Mouse (Mus musculus) lung, adult 18-20 months (tissue): ENCODE measurements at regions not wholly inside any gene's neighbourhood (a gene's known extent, or its start where the extent isn't known, plus 50 kb on each side); places are given as distances from the start of the nearest gene placed in this dataset.
A peak's percentile ranks its signal among the peaks of the same experiment; 100 is the strongest.

Experiments used
- DNase-seq, 2 experiments: peaks; one replicate each; pipeline ENCODE4 v3.0.0; 2022; ENCODE audit warnings: mixed read lengths in 2 of 2

DNA sequence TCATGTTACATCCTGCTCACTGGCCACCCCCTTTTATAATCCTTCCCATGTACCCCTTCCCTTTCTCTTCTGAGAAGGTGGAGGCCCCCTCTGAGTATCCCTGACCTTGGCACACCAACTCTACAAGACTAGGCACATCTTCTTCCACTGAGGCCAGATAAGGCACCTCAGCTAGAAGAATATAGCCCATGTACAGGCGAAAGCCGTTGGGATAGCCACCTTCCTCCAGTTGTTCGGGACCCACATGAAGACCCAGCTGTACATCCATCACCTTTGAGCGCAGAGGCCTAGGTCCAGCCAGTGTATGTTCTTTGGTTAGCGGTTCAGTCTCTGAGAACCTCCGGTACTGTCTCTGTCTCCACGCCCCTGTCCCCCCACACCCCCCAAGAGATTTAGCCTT lies 189.9 kb downstream of the Spry2 start:
- DNase-seq: no peak

DNA sequence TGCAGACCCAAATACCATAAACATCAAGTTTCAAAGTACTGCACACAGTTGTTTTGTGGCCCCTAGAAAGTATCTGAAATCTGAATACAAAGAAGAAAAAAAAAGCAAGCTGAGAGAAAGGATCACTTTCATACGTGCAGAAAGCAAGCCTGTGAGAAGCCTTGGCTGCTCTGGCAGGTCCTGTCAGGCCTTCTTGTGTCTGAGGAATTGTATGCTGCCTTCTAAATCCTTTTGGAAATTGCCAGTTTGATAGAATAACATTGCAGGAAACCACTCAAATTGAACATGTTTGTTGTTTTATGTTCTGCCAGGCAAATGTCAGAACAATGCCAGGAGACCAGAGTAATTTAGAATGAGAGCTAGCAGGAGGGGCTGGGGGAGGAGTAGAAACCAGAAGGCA lies 198.0 kb downstream of the Spry2 start:
- DNase-seq: no peak

DNA sequence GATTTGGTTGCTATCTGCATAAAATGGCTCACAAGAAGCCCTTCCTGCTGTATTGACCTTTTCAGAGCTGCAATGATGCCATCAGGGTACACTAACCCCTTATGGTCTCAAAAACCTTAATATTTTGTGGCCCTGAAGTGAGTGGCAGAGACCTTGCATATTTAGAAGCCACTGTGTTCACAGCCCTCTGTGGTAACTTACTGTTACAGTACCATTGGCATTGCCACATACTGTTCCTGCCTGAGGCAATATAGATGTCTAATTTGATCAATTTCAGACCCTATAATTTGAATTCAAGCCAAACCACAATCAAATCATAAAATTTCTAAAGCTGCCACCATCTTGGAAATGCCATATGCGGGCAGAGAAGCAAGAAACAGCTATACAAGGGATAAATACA lies 198.5 kb downstream of the Spry2 start:
- DNase-seq: no peak

DNA sequence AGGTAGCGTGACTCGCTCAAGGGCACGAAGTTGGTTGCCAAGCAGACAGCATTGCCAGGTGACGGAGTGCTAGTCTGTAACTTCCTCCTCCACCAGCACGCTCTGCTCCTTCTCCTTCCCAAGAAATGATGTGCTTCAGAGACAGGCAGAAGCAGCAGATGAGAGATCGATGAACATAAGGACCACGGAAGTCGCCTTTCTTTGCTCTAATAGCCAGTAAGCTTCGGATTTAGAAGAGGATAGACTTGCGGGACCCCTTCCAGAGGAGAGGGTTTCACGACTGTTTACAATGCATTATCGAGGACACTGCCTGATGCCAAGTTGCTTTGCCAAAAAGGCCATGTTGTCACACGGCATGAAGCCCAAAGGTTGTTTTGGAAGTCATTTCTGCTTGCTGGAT lies 199.2 kb downstream of the Spry2 start:
- no peak for DNase-seq

GRCm38 (mm10) chr14:105694969-105695368 lies 201.7 kb downstream of the Spry2 start:
- no peak for DNase-seq

DNA sequence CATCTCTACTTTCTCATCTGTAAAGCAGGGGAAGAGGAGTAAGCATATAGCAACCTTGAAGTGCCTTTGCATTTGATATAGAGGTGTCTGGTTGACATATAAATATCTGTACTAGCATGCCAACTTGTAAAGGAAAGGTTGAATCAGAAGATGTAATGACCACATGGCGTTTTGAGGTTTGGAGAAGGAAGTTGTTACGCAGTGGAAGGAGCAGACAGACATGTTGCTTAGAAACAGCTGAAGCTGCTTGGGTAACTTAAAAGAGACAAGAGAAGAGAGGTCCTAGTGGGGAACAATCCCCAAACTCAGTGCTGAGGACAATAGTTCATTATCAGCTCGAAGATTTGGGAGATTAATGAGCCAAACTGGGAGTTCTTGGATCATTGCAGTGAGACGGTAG lies 202.9 kb downstream of the Spry2 start:
- no peak for DNase-seq

DNA sequence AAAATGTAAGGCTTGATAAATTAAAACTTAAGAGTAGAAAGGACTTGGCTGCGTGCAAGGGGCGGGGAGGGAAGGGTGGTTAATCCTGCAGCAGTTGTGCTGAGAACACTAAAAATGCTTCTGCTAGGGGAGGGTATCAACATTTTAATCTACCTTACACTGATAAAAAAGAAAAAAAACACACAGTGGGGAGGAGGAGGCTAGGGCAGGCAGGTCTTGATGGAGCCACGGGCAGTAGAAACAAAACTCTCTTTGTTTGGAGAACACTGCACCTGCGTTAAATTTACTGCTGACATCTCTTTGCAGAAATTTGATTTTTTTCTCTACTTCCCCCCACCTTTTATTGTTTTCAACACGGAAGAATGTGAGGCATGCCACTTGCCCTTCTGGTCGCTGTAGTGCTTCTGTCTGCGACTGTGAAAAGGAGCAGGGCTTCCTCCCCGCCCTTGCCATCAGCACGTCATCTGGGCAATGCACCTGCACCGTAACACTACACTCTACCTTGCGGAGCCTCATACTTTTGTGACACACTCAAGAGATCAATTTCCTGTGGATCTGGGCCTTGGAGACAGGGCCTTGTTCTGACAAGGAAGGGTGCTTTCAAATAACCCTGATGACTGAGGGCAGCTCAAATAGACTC lies 211.7 kb downstream of the Spry2 start:
- DNase-seq: peak; percentile 22 to 36

DNA sequence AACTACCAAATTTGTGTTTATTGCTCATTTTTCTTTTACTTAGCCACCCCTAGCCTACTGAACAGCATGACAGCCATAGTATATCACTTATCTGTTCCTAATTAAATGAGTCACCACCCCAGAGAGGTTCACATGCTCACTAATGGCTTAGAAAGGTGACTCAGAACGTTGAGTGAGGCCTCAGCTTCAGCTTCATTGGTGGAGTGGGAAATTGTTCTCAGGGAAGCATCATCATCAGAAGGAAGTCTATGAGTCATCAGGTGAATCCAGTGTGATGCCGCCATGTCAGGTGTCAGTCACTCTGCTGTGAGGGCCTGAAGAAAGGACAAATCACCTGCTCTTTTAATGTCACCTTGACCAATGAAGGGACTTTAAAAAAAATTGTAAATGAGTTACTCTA lies 212.3 kb downstream of the Spry2 start:
- DNase-seq: no peak

DNA sequence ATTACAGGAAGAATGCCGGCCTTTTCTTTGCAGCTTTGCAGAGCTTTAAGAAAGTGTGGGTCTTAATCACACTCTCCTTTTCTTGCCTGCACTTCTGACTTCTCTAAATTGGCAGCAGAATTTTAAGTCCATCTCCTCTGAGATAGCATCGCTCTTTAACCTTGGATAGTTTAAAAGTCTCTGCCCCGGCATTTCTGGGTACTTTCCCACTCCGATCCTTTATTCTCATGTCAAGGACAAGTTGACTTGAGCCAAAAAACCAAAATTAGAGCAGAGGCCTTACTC lies 220.0 kb downstream of the Spry2 start:
- DNase-seq: no peak

DNA sequence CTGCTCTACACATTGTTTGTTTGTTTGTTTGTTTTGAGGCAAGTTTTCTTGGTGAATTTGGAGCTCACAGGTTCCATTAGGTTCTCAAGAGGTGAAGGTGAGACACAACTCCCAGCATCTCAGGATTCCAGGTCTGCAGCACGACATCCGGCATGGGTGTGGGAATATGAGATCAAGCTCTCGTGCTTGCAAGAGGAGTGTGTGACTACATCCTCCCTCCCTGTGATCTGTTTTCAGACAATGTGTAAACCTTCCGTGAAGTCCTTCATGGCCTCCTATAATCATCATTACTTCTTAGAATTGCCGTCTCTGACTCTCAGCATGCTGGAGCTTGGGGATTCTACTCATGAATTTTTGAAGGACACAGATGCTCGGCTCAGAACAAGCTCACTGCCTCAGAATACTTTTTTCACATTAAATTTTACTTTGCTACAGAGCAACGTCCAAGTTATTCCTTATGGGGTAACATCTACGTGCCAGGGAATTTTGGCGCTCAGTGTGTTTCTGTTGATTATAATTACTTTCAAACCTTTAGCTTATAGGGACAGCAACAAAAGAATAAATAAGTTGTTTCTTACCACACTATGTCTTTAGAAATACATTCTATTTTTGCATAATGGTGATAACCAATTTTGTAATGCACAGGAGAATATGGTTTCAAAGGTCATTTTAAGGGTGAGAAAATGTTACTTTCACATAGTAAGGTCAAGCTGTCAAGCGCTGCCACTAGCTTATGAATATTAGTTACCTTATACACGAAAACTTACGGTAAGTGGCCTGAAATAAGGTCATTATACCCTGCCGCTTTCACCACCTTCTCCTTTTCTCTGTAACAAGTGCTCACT lies 220.6 kb downstream of the Spry2 start:
- DNase-seq: no peak

DNA sequence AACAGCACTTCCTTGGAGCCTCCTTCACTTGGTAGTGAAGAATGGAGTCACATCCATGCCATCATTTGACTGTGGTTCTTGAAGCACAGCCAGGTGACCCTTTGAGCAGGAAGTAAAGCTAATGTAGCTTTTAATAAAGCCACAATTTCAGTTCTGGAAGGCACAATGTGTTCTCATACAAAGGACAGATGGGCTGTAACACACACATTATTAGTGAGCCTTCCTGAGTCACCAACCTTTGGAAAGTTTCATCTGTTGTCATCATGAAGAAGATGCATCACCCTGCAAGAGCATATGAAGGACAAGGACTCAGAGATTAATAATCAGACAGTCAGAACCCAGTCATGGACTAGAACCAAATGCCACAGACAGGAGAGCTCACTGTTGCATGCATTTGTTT lies 221.6 kb downstream of the Spry2 start:
- DNase-seq: no peak

DNA sequence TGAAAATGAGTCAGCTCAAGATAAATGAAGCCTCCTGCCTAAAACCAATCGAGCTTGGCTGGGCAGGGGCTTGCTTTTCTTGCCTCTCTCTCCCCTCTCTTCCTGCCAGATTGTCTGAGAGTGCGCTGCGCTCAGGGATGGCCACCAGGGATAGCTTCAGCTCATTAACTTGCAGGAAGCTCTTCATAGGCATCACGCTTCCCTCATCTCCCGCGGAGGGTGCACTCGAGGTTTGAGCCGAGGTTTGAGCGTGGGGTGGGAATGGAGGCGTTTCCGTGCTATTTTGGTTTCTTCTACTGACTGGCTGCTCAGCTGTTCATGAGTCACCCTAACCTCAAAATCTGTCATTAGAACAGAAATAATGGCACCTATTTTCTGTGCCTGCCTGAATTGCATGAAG lies 227.7 kb downstream of the Spry2 start:
- no peak for DNase-seq

- DNase-seq: no peak
Measured at GRCm38 (mm10) chr14:105664671-105665198, 231.9 kb downstream of the Spry2 start.

GRCm38 (mm10) chr14:105663472-105663871 lies 233.1 kb downstream of the Spry2 start:
- no peak for DNase-seq

- no peak for DNase-seq
Measured at GRCm38 (mm10) chr14:105662839-105663238, 233.8 kb downstream of the Spry2 start.

DNA sequence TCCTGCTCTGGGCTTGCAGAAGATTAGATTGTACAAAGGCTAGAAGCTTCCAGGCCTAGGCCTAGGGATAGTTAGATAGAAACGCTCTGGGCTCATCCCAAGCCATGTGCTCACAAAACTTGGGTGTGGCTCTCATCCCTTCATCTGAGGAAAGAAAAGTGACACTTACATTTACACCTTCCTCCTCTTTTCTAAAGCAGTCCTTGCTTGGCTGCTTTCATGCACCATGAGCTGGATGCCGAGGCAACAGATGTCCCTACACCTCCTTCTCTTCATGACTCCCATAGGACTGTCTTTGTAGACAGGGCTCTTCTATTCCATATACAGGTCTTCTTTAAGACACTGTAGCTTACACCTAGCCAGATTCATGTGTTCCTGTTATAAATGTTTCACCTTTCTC lies 238.3 kb downstream of the Spry2 start:
- DNase-seq: no peak

- DNase-seq: no peak
Measured at GRCm38 (mm10) chr14:105647166-105647565, 249.5 kb downstream of the Spry2 start.

DNA sequence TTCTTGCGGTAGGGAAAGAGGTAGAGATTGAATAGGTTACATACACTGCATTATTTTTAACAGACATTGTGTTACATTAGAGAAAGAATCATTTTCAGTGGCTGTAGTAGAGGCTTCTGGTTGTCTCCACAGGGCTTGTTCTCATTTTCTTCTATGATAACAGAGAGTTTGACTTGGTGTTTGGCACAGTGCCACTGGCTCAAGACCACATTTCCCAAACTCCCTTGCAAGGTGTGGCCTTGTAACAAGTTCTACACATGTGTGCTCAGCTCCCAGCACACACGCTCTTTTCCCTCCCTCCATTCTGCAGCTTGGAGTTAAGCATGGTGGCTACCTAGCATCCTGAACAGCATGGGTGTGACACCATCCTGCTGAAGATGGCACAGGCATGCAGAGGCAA lies 252.2 kb downstream of the Spry2 start:
- no peak for DNase-seq

DNA sequence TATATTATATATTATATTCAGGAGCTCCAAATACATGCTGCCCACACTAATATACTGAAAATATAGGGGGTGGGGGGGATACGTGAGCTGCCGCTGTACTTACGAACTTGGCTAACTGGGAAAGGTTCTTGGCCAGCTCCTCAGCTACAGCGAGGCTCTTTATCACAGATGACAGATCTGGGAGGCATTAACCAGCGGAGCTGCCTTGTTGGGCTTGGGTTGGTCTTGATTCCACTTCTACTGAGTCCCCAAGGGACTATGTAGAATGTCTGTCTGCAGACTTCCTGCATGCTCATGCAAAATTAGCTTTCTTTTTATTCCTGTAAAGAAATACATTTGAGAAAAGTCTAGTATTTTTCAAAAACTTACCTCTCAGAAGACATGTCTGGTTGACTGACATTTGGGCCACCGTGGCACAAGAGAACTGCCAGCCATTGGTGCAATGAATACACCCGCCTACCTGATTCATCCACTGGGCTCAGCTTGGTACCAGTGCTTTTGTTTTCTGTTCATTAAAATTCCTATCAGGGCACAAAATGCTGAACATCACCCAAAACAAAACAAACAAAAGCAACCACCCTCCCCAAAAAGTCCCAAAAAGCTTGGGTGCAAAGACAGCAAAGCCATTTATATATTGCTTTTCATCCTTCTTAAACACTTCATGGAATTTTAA lies 253.2 kb downstream of the Spry2 start:
- no peak for DNase-seq

DNA sequence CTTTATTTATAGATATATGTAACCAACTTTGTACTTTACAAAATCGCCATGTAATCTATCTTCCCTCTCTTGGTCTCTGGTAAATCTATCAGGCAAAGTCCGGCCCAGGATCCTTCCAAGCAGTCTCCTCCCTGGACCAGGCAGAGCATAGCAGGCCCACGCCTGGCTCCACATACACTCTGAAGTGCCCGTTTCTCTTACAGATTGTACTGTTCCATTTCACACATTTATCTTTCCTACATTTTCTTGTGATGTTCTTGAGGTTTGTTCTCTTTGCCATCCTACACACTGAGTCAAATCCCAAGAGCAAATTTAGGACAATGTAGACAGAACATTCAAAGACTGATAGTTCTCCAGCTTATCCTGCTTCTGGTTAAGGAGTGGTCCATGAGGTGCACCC lies 264.3 kb downstream of the Spry2 start:
- DNase-seq: no peak

- DNase-seq: no peak
Measured at GRCm38 (mm10) chr14:105631681-105632031, 265.0 kb downstream of the Spry2 start.

GRCm38 (mm10) chr14:105630867-105631680 lies 265.5 kb downstream of the Spry2 start:
- no peak for DNase-seq

DNA sequence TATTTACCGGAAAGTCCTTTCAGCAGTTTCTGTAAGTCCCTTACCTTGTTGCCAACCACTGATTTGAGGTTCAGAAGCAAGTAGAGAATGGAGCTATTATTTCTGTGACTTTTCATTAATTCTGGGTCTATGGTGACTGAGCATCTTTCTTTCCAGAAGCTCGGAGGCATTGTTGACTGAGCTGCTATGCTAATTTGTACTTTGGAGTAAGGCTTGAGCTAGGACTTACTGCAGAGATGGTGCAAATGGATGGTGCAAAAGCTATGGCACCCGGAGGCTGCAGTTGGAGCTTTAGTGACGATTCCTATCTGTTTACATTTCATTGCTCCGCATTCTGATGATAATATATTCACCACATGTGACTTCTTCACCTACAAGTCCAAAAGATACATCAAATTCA lies 266.2 kb downstream of the Spry2 start:
- DNase-seq: no peak
